Mouse (Mus musculus): ENCODE measurements at regions not wholly inside any gene's neighbourhood (a gene's known extent, or its start where the extent isn't known, plus 50 kb on each side); places are given as distances from the start of the nearest gene placed in this dataset.

GRCm38 (mm10) chr14:114863585-114863984 is 228.4 kb upstream of the Gpc5 start:
- no peak for DNase-seq (ENCODE audit: extremely low spot score)

DNA sequence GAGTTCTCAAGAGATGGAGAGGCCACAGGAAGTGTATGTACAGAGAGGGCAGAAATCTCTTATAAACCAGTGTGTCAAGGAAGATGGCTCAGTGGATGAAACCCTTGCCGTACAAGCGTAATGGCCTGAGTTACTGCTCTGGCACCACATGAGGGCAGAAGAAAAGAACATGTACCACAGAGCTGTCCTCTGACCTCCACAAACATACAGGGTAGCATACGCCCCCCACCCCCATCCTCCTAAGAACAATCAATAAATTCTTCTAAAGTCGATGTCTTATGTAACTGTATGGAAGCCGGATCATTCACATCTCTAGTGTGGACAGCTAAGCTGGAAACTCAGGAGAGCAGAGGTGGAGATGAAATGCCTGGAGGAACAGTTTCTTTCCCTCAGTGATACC is 227.9 kb upstream of the Gpc5 start:
- DNase-seq (ENCODE audit: extremely low spot score): no peak

DNA sequence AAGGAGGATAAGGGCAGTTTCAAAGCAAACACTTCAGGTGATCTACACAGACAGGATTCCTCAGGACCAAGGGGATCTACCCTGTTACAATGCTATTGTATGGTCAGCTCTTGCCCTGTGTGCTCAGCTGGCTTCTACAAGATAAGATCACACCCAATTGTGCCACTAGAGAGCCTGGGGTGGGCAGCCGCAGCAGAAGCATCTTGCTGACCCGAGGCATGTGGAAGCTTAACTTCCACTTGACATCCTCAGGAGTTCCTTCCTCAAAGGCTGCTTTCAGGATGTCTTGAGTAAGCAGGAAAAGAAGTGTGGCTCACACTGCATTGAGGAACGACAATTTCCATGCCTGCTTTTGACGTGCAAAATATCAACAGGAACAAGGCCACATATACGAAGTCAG is 222.8 kb upstream of the Gpc5 start:
- DNase-seq (ENCODE audit: extremely low spot score): no peak

DNA sequence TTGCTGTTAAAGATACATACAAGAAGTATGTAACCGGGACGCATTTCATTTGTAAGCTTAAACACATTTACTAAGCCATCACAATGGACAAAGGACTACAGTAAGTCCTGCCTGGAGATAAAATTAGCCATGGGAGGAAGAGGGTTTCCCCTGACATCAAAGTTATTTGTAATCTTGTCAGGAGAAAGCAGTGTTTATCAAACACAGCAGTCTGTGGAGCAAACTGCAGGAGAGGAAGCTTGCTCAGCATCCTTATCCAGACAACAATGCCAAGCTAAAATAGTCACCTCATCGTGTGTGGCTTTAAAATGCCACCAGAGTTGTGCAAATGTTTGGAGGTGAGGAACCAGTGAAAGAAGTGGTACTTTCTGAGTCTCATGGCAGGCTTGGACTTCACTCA is 216.9 kb upstream of the Gpc5 start:
- DNase-seq (ENCODE audit: extremely low spot score): no peak

- peak; percentile 47 for DNase-seq (ENCODE audit: extremely low spot score)
These were observed 215.6 kb upstream of the Gpc5 start for GRCm38 (mm10) chr14:114876427-114876826.

GRCm38 (mm10) chr14:114877477-114877876 is 214.5 kb upstream of the Gpc5 start:
- peak; percentile 69 for DNase-seq (ENCODE audit: extremely low spot score)

GRCm38 (mm10) chr14:114880291-114880690 is 211.7 kb upstream of the Gpc5 start:
- no peak for DNase-seq (ENCODE audit: extremely low spot score)

DNA sequence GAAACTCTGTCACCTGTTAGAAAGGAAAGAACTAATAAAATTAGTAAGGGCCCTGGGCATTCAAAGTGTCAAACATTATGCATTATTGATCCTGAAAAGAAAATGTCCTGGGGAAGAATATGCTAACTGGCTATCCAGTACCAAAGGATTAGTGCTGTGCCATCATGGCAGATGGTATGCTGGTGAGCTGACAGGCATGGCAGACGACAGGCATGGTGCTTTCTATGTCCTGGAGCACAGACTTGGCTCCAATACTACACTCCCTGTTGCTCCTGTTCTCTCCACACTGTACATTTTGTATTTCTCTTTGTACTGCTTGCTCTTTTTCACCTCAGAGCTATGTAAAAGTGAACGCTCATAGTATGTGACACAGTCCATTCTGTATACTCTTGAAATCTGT is 187.9 kb upstream of the Gpc5 start:
- DNase-seq (ENCODE audit: extremely low spot score): no peak

GRCm38 (mm10) chr14:114912271-114912670 is 179.7 kb upstream of the Gpc5 start:
- no peak for DNase-seq (ENCODE audit: extremely low spot score)

- peak; percentile 56 for DNase-seq (ENCODE audit: extremely low spot score)
These were observed 178.8 kb upstream of the Gpc5 start for GRCm38 (mm10) chr14:114913238-114913637.

- DNase-seq (ENCODE audit: extremely low spot score): no peak
These were observed 146.3 kb upstream of the Gpc5 start for GRCm38 (mm10) chr14:114945744-114946143.

GRCm38 (mm10) chr14:114946321-114946720 is 145.7 kb upstream of the Gpc5 start:
- DNase-seq (ENCODE audit: extremely low spot score): no peak

DNA sequence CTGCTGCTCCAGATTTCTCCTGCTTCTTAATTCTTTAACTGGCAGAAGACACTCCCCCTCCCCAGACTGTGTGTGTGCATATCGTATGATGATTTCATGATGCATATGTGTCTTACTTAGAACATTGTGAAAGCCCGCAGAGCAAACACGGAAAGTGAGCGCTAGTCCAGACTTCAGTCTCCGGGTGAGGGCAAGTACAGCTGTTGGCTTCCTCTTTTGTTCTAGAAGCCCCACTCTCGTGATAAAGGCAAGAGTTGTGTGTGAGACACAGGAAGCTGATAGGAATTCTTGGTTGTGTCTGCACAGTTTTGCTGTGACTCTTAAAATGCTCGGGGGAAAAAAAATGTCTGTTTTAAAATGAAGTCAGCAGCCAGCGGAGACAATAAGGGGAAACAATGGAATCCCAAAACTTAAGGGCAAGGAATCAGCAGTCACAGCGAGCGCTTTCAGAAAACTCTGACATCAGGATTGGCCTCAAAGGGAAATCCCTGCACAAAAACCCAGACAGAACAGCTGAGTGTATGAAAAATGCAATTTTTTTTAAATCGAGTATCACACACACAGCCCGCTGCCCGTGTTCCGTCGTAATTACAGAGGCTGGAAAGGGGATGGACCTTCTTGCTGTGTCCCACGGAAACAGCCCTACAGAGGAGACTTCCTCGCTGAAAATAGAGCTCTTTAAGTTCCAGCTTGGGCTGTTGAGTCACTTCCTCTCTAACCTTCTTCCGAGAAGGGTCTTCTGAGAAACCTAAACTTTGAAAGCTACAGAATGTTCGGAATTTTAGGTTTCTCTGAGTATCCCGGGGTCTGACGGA is 143.5 kb upstream of the Gpc5 start:
- peak; percentile 41 for DNase-seq (ENCODE audit: extremely low spot score)

DNA sequence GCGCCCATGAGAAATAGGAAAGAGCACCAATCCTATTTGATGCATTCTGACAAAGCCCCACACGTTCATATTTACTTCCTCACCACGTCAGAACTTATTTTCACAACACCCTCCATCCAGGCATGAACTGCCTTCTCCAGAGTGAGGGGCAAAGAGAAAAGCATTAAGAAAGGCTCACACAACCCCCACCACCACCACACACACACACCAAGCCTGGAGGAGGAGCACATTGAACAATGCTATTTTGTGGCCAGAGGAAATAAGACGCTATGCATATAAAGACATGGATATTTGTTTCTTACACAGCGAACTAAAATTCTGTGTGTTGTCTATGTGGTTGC is 142.9 kb upstream of the Gpc5 start:
- no peak for DNase-seq (ENCODE audit: extremely low spot score)

- DNase-seq (ENCODE audit: extremely low spot score): peak; percentile 90
These were observed 139.7 kb upstream of the Gpc5 start for GRCm38 (mm10) chr14:114952280-114952679.

DNA sequence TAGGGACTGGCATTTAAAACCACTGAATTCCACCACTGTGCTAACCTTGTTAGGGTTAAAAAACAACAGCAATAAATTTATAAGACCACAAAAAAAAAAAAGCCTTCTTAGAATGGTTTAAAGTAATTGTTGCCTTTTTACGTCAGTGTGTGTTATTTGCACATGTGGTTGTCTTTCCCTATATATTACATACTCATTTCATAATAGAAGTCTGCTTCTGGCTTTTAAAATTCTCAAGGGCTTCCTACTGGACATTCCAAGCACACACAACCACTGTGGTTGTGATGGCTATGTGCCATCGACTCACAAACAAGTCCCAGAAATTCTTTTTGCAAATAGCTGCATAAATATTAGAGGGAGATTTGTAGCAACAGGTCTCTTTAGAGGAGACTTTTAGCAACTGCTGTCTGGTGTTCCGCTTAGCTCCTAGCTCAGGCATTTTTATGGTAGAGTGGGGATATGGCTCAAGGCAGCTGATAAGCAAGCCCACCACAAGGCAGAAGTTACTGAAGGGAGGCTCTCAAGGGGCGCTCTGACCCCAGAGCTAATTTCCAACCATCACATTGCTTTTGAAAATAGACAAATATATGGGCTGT is 138.8 kb upstream of the Gpc5 start:
- peak; percentile 52 for DNase-seq (ENCODE audit: extremely low spot score)

DNA sequence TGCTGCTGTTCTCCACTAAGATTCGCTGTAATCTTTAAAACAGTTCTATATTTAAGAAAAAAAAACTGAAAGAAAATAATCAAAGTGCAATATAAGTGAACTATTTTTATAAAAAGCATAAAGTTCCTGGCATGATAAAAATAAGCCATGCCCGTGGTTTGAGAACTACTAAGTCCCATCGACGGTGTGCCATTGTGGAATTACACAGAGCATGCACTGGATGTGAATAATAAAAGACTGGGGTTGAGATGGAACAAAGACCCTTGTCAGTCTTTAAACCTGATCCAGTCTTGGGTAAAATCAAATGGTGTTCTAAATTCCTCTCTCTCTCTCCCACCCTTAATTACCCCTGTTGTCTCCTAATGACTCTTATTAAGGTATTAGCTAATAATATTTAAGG is 137.7 kb upstream of the Gpc5 start:
- peak; percentile 26 for DNase-seq (ENCODE audit: extremely low spot score)

- DNase-seq (ENCODE audit: extremely low spot score): peak; percentile 31
These were observed 136.4 kb upstream of the Gpc5 start for GRCm38 (mm10) chr14:114955572-114955971.

DNA sequence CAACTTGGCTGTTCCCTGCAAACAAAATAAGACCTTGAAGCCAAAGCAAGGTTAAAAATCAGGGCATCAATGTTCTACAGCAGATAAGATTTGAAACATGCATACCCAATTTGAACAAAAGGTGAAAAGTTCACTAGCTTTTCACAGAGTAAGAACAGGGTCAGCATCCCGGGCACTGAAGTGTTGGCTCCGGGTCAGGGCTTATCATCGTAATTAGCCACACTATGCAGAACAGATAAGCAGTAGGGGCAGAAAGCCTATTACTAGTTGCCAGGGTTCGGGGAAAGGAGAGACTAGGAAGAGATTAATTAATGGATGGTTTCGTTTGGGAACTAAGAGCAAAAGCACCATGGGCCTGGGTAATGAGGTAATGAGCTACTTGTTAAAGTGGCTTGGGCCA is 131.7 kb upstream of the Gpc5 start:
- no peak for DNase-seq (ENCODE audit: extremely low spot score)

- no peak for DNase-seq (ENCODE audit: extremely low spot score)
These were observed 126.1 kb upstream of the Gpc5 start for GRCm38 (mm10) chr14:114965941-114966340.

GRCm38 (mm10) chr14:114969020-114969419 is 123.0 kb upstream of the Gpc5 start:
- no peak for DNase-seq (ENCODE audit: extremely low spot score)

DNA sequence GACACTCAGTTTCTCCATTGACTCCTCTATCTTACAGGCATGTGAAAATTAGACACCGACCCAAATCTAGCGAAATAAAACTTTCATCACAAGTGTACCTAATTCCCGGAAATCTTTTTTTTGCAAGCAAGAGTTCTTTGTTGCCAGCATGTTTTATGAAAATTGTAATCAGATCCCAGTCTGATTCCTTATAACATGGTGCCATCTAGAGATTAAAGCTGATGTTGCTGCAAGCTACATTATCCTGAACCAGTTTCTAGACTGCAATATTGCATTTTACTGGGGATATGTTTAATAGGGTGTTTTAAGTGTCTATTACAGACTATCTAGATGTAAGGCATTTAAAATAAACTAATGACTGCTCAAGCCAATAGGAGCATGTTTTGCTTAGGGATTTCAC is 110.9 kb upstream of the Gpc5 start:
- peak; percentile 22 for DNase-seq (ENCODE audit: extremely low spot score)

DNA sequence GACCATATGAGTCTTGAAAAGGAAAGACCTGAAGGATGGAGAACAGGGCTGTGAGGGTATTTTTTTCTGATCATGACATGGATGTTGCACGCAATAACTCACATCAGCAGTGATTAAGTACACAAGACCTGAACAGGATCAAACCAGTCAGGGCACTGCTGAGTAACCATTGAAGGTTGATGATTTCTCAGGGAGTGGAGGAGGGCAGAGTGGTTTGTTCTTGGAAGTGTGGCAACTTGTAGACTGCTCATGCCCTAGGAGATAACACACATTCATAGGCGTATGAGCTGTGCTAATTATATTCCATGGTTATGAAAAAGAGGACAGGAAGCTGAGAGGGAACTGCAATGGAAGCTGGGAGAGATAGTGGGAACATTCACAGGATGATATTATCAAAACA is 88.8 kb upstream of the Gpc5 start:
- no peak for DNase-seq (ENCODE audit: extremely low spot score)
